Mouse (Mus musculus) liver, adult 2 months (tissue): ENCODE measurements at regions not wholly inside any gene's neighbourhood (a gene's known extent, or its start where the extent isn't known, plus 50 kb on each side); places are given as distances from the start of the nearest gene placed in this dataset.

Experiments used
- DNase-seq: peaks from one replicate; pipeline ENCODE4 v3.0.0-alpha.2; 2011; ENCODE audit warnings: low read depth, low spot score; ENCODE audit errors: extremely low read depth
- H3K27ac ChIP-seq: fragments of 200-500 bp; replicated peaks from 2 replicates; pipeline ENCODE4 v1.5.1; 2012; ENCODE audit warnings: low read depth, mild to moderate bottlenecking, control low read depth, inconsistent platforms, low read length; ENCODE audit not compliant: insufficient read depth
- H3K27me3 ChIP-seq: fragments of 200-500 bp; 2 replicates; pipeline ENCODE4 v1.6.1; 2012; ENCODE audit warnings: mild to moderate bottlenecking, moderate library complexity, low read length, inconsistent platforms; ENCODE audit not compliant: control insufficient read depth, insufficient read depth
- H3K36me3 ChIP-seq: fragments of 200-500 bp; 2 replicates; pipeline ENCODE4 v1.6.1; 2012; ENCODE audit warnings: low read length, inconsistent platforms; ENCODE audit not compliant: control insufficient read depth, insufficient read depth
- H3K4me1 ChIP-seq: fragments of 200-500 bp; 2 replicates; pipeline ENCODE4 v1.6.1; 2011; ENCODE audit warnings: low read length; ENCODE audit not compliant: control insufficient read depth, insufficient read depth
- H3K4me3 ChIP-seq: fragments of 200-500 bp; 2 replicates; pipeline ENCODE4 v1.5.1; 2011; ENCODE audit warnings: low read depth, mild to moderate bottlenecking, control low read depth, low read length, moderate library complexity; ENCODE audit not compliant: insufficient read depth
- H3K79me2 ChIP-seq: fragments of 200-500 bp; 2 replicates; pipeline ENCODE4 v1.6.1; 2012; ENCODE audit warnings: inconsistent platforms, mild to moderate bottlenecking, low read length, moderate library complexity; ENCODE audit not compliant: control insufficient read depth, insufficient read depth
- H3K9ac ChIP-seq: fragments of 200-500 bp; 2 replicates; pipeline ENCODE4 v1.6.1; 2012; ENCODE audit warnings: low read depth, mild to moderate bottlenecking, control low read depth, inconsistent platforms, low read length
- CTCF ChIP-seq: fragments of 200-500 bp; IDR thresholded peaks from 2 replicates; pipeline ENCODE4 v1.5.1; 2011; ENCODE audit warnings: low read depth, low read length, control low read depth
- POLR2A ChIP-seq: fragments of 200-500 bp; IDR thresholded peaks from 2 replicates; pipeline ENCODE4 v1.6.1; 2011; ENCODE audit warnings: low read length, control low read depth; ENCODE audit not compliant: insufficient read depth; ENCODE audit errors: extremely low read depth
- WGBS: fragments of 180-500 bp; shearing (Covaris S2); methylation state at CpG from one replicate; pipeline ENCODE4 v1.1.7; 2018; 5-methylcytosine and 5-hydroxymethylcytosine counted together

GRCm38 (mm10) chr14:112895561-112895960 lies 418.8 kb upstream of the Tpm3-rs7 start:
- H3K36me3 ChIP-seq: no peaks in the 10 kb centered on the region
- TF ChIP-seq POLR2A (no peak), CTCF (no peak)
- WGBS: 30% methylated on average over 2 of the region's 2 CpGs
- DNase-seq: peak; percentile 54
- H3K4me1 ChIP-seq: no peaks in the 10 kb centered on the region
- no peak overlapping the region for H3K4me3 ChIP-seq
- no peaks in the 10 kb centered on the region for H3K79me2 ChIP-seq
- no peak overlapping the region for H3K9ac ChIP-seq
- H3K27me3 ChIP-seq: no peaks in the 10 kb centered on the region
- H3K27ac ChIP-seq: no peak overlapping the region

GRCm38 (mm10) chr14:112901171-112901570 lies 413.2 kb upstream of the Tpm3-rs7 start:
- WGBS: 50% methylated on average over 1 of the region's 1 CpGs
- Histone ChIP-seq H3K4me1 (no peaks in the 10 kb centered on the region), H3K79me2 (no peaks in the 10 kb centered on the region), H3K4me3 (no peak overlapping the region), H3K36me3 (no peaks in the 10 kb centered on the region), H3K9ac (no peak overlapping the region), H3K27ac (no peak overlapping the region), H3K27me3 (no peaks in the 10 kb centered on the region)
- no peak for TF ChIP-seq CTCF
- TF ChIP-seq POLR2A: no peak
- DNase-seq: no peak

GRCm38 (mm10) chr14:112917148-112917547 lies 397.3 kb upstream of the Tpm3-rs7 start:
- WGBS: 83% methylated on average over 1 of the region's 1 CpGs
- H3K9ac ChIP-seq: no peak overlapping the region
- no peaks in the 10 kb centered on the region for H3K79me2 ChIP-seq
- H3K4me1 ChIP-seq: no peaks in the 10 kb centered on the region
- no peak for TF ChIP-seq CTCF
- TF ChIP-seq POLR2A: no peak
- no peak for DNase-seq
- no peaks in the 10 kb centered on the region for H3K36me3 ChIP-seq
- H3K4me3 ChIP-seq: no peak overlapping the region
- H3K27ac ChIP-seq: no peak overlapping the region
- H3K27me3 ChIP-seq: no peaks in the 10 kb centered on the region
